Mouse (Mus musculus) cerebellum, adult 2 months (tissue): ENCODE results near the gene Mtmr4. TPM values are rescaled to one million over a fixed set of nuclear protein-coding genes. Genes with fewer than 3 reads are reported as not detected.

Source experiments
- DNase-seq, 2 experiments: peaks; one replicate each; pipeline ENCODE4 v3.0.0; 2021
- H3K27ac ChIP-seq: fragments of 200-500 bp; 2 replicates; pipeline ENCODE4 v1.5.1; 2012; ENCODE audit warnings: low read length, control low read depth, inconsistent platforms; ENCODE audit not compliant: insufficient read depth
- H3K27me3 ChIP-seq: fragments of 200-500 bp; 2 replicates; pipeline ENCODE4 v1.6.1; 2012; ENCODE audit warnings: inconsistent platforms, mild to moderate bottlenecking, low read length, moderate library complexity; ENCODE audit not compliant: control insufficient read depth, insufficient read depth
- H3K4me1 ChIP-seq: fragments of 200-500 bp; 2 replicates; pipeline ENCODE4 v1.6.1; 2011; ENCODE audit warnings: low read length; ENCODE audit not compliant: control insufficient read depth, insufficient read depth
- H3K4me3 ChIP-seq: fragments of 200-500 bp; replicated peaks from 2 replicates; pipeline ENCODE3; 2011; ENCODE audit warnings: mild to moderate bottlenecking, low read depth, low read length, control low read depth; ENCODE audit not compliant: insufficient read depth
- CTCF ChIP-seq: fragments of 200-500 bp; IDR thresholded peaks from 2 replicates; pipeline ENCODE4 v1.5.1; 2011; ENCODE audit warnings: low read depth, mild to moderate bottlenecking, control low read depth, low read length, moderate library complexity, borderline replicate concordance; ENCODE audit not compliant: insufficient read depth
- POLR2A ChIP-seq: fragments of 200-500 bp; IDR thresholded peaks from 2 replicates; pipeline ENCODE4 v1.6.1; 2011; ENCODE audit warnings: low read length, control low read depth, borderline replicate concordance; ENCODE audit not compliant: insufficient read depth
- WGBS: fragments of 180-500 bp; shearing (Covaris S2); methylation state at CpG from one replicate; pipeline ENCODE4 v1.1.7; 2018; 5-methylcytosine and 5-hydroxymethylcytosine counted together
- polyA plus RNA-seq: library from polyadenylated mRNA; depleted of rRNA; stranded (reverse); fragments of >200 nt; gene quantifications from 2 replicates; pipeline ENCODE4 v1.2.3, GENCODE M21; 2012

The Mtmr4 gene
- polyA plus RNA-seq, 1 experiment, result 66.9 TPM

GRCm38 (mm10) chr11:87568255-87568953, 23.6 kb upstream of the Mtmr4 start, which contains the start of gene Sept4:
Sept4 (plus strand) TSS chr11:87568903.
- TF ChIP-seq POLR2A, result no peak
- TF ChIP-seq CTCF, result no peak
- H3K27ac ChIP-seq, result no peak within 1 kb of the TSS
- 58% methylated on average over 7 of the region's 7 CpGs for WGBS
- no peak within 1 kb of the TSS for H3K4me3 ChIP-seq
- no peaks in the 10 kb centered on the region for H3K4me1 ChIP-seq
- no peak for DNase-seq
- no peaks in the 10 kb centered on the region for H3K27me3 ChIP-seq

- TF ChIP-seq CTCF (no peak), POLR2A (no peak)
These were observed 21.2 kb upstream of the Mtmr4 start for GRCm38 (mm10) chr11:87570743-87571142.

GRCm38 (mm10) chr11:87571361-87571950, 20.5 kb upstream of the Mtmr4 start:
- Histone ChIP-seq H3K4me1 (no peaks in the 10 kb centered on the region), H3K27ac (no peak overlapping the region), H3K4me3 (no peak overlapping the region), H3K27me3 (no peaks in the 10 kb centered on the region)
- no peak for DNase-seq
- WGBS, result 93% methylated on average over 1 of the region's 1 CpGs
- no peak for TF ChIP-seq POLR2A
- TF ChIP-seq CTCF, result no peak

More at GRCm38 (mm10) chr11:87570743-87571142, 21.2 kb upstream of the Mtmr4 start:
- no peak for DNase-seq
- Histone ChIP-seq H3K27me3 (no peaks in the 10 kb centered on the region), H3K4me1 (no peaks in the 10 kb centered on the region), H3K27ac (no peak overlapping the region), H3K4me3 (no peak overlapping the region)
- WGBS, result 57% methylated on average over 5 of the region's 5 CpGs

GRCm38 (mm10) chr11:87573751-87574150, 18.2 kb upstream of the Mtmr4 start:
- TF ChIP-seq CTCF (no peak), POLR2A (no peak)
- no peaks in the 10 kb centered on the region for H3K27me3 ChIP-seq
- WGBS, result 45% methylated on average over 7 of the region's 7 CpGs

GRCm38 (mm10) chr11:87574520-87575180, 17.3 kb upstream of the Mtmr4 start:
- WGBS, result 80% methylated on average over 21 of the region's 21 CpGs
- peaks cover 11% of the 10 kb centered on the region; the same call in 1 of the 2 replicates for H3K4me1 ChIP-seq
- H3K27ac ChIP-seq, result no peak overlapping the region
- no peaks in the 10 kb centered on the region for H3K27me3 ChIP-seq
- DNase-seq, result no peak
- H3K4me3 ChIP-seq, result no peak overlapping the region
- TF ChIP-seq CTCF (no peak), POLR2A (no peak)

More at GRCm38 (mm10) chr11:87573751-87574150, 18.2 kb upstream of the Mtmr4 start:
- H3K4me3 ChIP-seq, result no peak overlapping the region
- peaks cover 10% of the 10 kb centered on the region; the same call in 1 of the 2 replicates for H3K4me1 ChIP-seq
- DNase-seq, result no peak
- H3K27ac ChIP-seq, result no peak overlapping the region

GRCm38 (mm10) chr11:87577601-87578248, 14.2 kb upstream of the Mtmr4 start:
- whole genome bisulfite sequencing, result 16% methylated on average over 6 of the region's 6 CpGs
- H3K4me1 ChIP-seq, result peaks cover 37% of the 10 kb centered on the region
- peak overlapping the region; percentile 88 for H3K27ac ChIP-seq
- no peaks in the 10 kb centered on the region for H3K27me3 ChIP-seq
- no peak for TF ChIP-seq CTCF
- no peak for TF ChIP-seq POLR2A
- DNase-seq, result peak in 1 of 2 experiments; percentile 48
- H3K4me3 ChIP-seq, result peak overlapping the region; percentile 95

- peak overlapping the region; percentile 99 for H3K27ac ChIP-seq
- DNase-seq, result peak; percentile 89 to 91
- no peaks in the 10 kb centered on the region for H3K27me3 ChIP-seq
- TF ChIP-seq CTCF (no peak), POLR2A (peak; percentile 57)
- under 1% methylated on average over 40 of the region's 40 CpGs for WGBS
- peaks cover 41% of the 10 kb centered on the region for H3K4me1 ChIP-seq
- H3K4me3 ChIP-seq, result peak overlapping the region; percentile 95
These were observed 13.6 kb upstream of the Mtmr4 start for GRCm38 (mm10) chr11:87578249-87578962.
